In genomic region chr17:46751056-46751793, GRCm38 (mm10) we compare ENCODE assay signal across 8 mouse cellular contexts. TPM values are rescaled to one million over a fixed set of nuclear protein-coding genes. Genes with fewer than 3 reads are reported as not detected.
A peak's percentile ranks its signal among the peaks of the same experiment; 100 is the strongest.
DNase-seq lines count a peak whose midpoint lies in the region; ATAC-seq and TF ChIP-seq lines count a peak whose summit lies in the region.

No protein-coding gene starts in this region.

- peak overlapping the region; percentile 87 for H3K27ac ChIP-seq in liver, adult 2 months (replicated peaks; ENCODE audit: insufficient read depth, low read depth, low read length)
- peak overlapping the region; percentile 84 to 86 for H3K27ac ChIP-seq in heart, embryonic 14.5 days (replicated peaks in 1 of 2; ENCODE audit: control insufficient read depth in 1 of 2, insufficient read depth in 1 of 2, low read depth in 2 of 2, low read length in 2 of 2)
- H3K27ac ChIP-seq in liver, embryonic 15.5 days (replicated peaks) = peak overlapping the region; percentile 87
- H3K27ac ChIP-seq in neural tube, embryonic 15.5 days (replicated peaks) = peak overlapping the region; percentile 94

- 0 out of 2 replicates have a peak, but pooled peaks have one; percentile 1 for ATAC-seq in heart, embryonic 14.5 days (ENCODE audit: insufficient number of reproducible peaks, insufficient read depth, low FRiP score, low read depth)
- ATAC-seq in liver, embryonic 15.5 days (ENCODE audit: insufficient read depth) = peak; percentile 20; the same call in 1 of the 2 replicates
- no peak for ATAC-seq in neural tube, embryonic 15.5 days (ENCODE audit: low FRiP score)

- WGBS in liver, adult 2 months = 15% methylated on average over 16 of the region's 16 CpGs
- 30% methylated on average over 16 of the region's 16 CpGs for WGBS in heart, embryonic 14.5 days
- 11% methylated on average over 16 of the region's 16 CpGs for WGBS in liver, embryonic 15.5 days (ENCODE audit: insufficient replicate concordance)
- 31% methylated on average over 16 of the region's 16 CpGs for WGBS in neural tube, embryonic 15.5 days

- peak overlapping the region; percentile 83 for H3K4me2 ChIP-seq in heart, embryonic 14.5 days (ENCODE audit: low read length)
- H3K4me2 ChIP-seq in liver, embryonic 15.5 days = peak overlapping the region; percentile 97
- peak overlapping the region; percentile 76 for H3K4me2 ChIP-seq in neural tube, embryonic 15.5 days

- peaks cover 5% of the 10 kb centered on the region; the same call in 1 of the 2 replicates for H3K36me3 ChIP-seq in liver, adult 2 months (ENCODE audit: control insufficient read depth, insufficient read depth, low read length)
- H3K36me3 ChIP-seq in heart, embryonic 14.5 days (ENCODE audit: control insufficient read depth, insufficient read depth, low read length) = peaks cover 13% of the 10 kb centered on the region
- peaks cover 11% of the 10 kb centered on the region for H3K36me3 ChIP-seq in liver, embryonic 15.5 days (replicated peaks)
- H3K36me3 ChIP-seq in neural tube, embryonic 15.5 days = peaks cover 11% of the 10 kb centered on the region

- peak; percentile 15 to 40 for DNase-seq in adrenal gland, postnatal 4 days (ENCODE audit: low spot score in 2 of 2)
- no peak for DNase-seq in adrenal gland, adult 2 months
- peak; percentile 68 for DNase-seq in liver, adult 2 months (ENCODE audit: extremely low read depth, low read depth, low spot score)
- DNase-seq in liver = no peak
- DNase-seq in retina, embryonic 14.5 days (ENCODE audit: low spot score) = no peak

- no peaks in the 10 kb centered on the region for H3K9me3 ChIP-seq in heart, embryonic 14.5 days (ENCODE audit: control insufficient read depth, low read length)
- no peaks in the 10 kb centered on the region for H3K9me3 ChIP-seq in liver, embryonic 15.5 days (replicated peaks)
- no peaks in the 10 kb centered on the region for H3K9me3 ChIP-seq in neural tube, embryonic 15.5 days (replicated peaks)

- peak overlapping the region; percentile 89 for H3K4me3 ChIP-seq in liver, adult 2 months (ENCODE audit: insufficient read depth, low read depth, low read length)
- peak overlapping the region; percentile 70 to 89 for H3K4me3 ChIP-seq in heart, embryonic 14.5 days (ENCODE audit: control insufficient read depth in 1 of 2, insufficient read depth in 1 of 2, low read depth in 1 of 2, low read length in 2 of 2)
- H3K4me3 ChIP-seq in liver, embryonic 15.5 days (replicated peaks) = peak overlapping the region; percentile 91
- H3K4me3 ChIP-seq in neural tube, embryonic 15.5 days (replicated peaks) = peak overlapping the region; percentile 85

- 0 out of 2 replicates have a peak, but pooled peaks have one; percentile 13 for TF ChIP-seq POLR2A in liver, adult 2 months (IDR thresholded peaks at IDR 0.05; ENCODE audit: extremely low read depth, insufficient read depth, low read length)

- peaks cover 11% of the 10 kb centered on the region; the same call in 1 of the 2 replicates for H3K79me2 ChIP-seq in liver, adult 2 months (ENCODE audit: control insufficient read depth, insufficient read depth, low read length)

- peaks cover 7% of the 10 kb centered on the region for H3K4me1 ChIP-seq in liver, adult 2 months (ENCODE audit: control insufficient read depth, insufficient read depth, low read length)
- H3K4me1 ChIP-seq in heart, embryonic 14.5 days (ENCODE audit: control insufficient read depth in 2 of 2, insufficient read depth in 2 of 2, low read length in 2 of 2) = peaks cover 5 to 8% of the 10 kb centered on the region in 2 experiments
- H3K4me1 ChIP-seq in liver, embryonic 15.5 days (replicated peaks) = peaks cover 40% of the 10 kb centered on the region
- H3K4me1 ChIP-seq in neural tube, embryonic 15.5 days = peaks cover 27% of the 10 kb centered on the region

- peak overlapping the region; percentile 89 for H3K9ac ChIP-seq in liver, adult 2 months (ENCODE audit: low read depth, low read length)
- H3K9ac ChIP-seq in heart, embryonic 14.5 days (ENCODE audit: low read length) = peak overlapping the region; percentile 80
- peak overlapping the region; percentile 68 for H3K9ac ChIP-seq in liver, embryonic 15.5 days
- H3K9ac ChIP-seq in neural tube, embryonic 15.5 days (replicated peaks) = peak overlapping the region; percentile 73

- TF ChIP-seq CTCF in liver, adult 2 months (IDR thresholded peaks at IDR 0.05; ENCODE audit: low read depth, low read length) = no peak

- no peaks in the 10 kb centered on the region for H3K27me3 ChIP-seq in liver, adult 2 months (ENCODE audit: control insufficient read depth, insufficient read depth, low read length)
- no peaks in the 10 kb centered on the region for H3K27me3 ChIP-seq in heart, embryonic 14.5 days (ENCODE audit: control insufficient read depth, insufficient read depth, low read length)
- 0 out of 2 replicates have a peak, but pooled peaks cover 2% of the 10 kb centered on the region for H3K27me3 ChIP-seq in liver, embryonic 15.5 days
- no peaks in the 10 kb centered on the region for H3K27me3 ChIP-seq in neural tube, embryonic 15.5 days (replicated peaks)

RNA-seq across cellular contexts. Expression of gene Cnpy3, which starts 0.8 kb away (rescaled TPM):
- total RNA-seq in adrenal gland, postnatal 4 days (2021) = 10 to 100 TPM; 61.5 to 63.3 TPM
- 10 to 100 TPM; 53.7 to 59.5 TPM for total RNA-seq in adrenal gland, adult 2 months (2021)
- polyA plus RNA-seq in adrenal gland, adult 2 months (2012; rRNA removed) = 53.9 and 56.7 TPM in 2 replicates
- total RNA-seq in liver, adult 2 months (2014; rRNA removed) = 28.5 and 28.6 TPM in 2 replicates
- 38.3 and 40.7 TPM in 2 replicates for polyA plus RNA-seq in liver, adult 2 months (2012; rRNA removed)
- 41.6 and 43.7 TPM in 2 replicates for polyA plus RNA-seq in heart, embryonic 14.5 days (2014; fragmentation: Nextera tagmentation; extraction: Ambion mirVana)
- polyA plus RNA-seq in liver, embryonic 15.5 days (2015; fragmentation: Nextera tagmentation; extraction: Ambion mirVana) = 25.9 and 26.8 TPM in 2 replicates
- polyA plus RNA-seq in neural tube, embryonic 15.5 days (2015; fragmentation: Nextera tagmentation; extraction: Ambion mirVana) = 72.2 and 76.1 TPM in 2 replicates

RNA-seq across cellular contexts. Expression of gene Ptcra, which starts 12.3 kb away (rescaled TPM):
- under 1 TPM in 1 of 2 experiments, not detected in 1; 0.22 TPM for total RNA-seq in adrenal gland, postnatal 4 days (2021)
- total RNA-seq in adrenal gland, adult 2 months (2021) = not detected
- 0.27 TPM in 1 of 2 replicates, not detected in the other for polyA plus RNA-seq in adrenal gland, adult 2 months (2012; rRNA removed)
- total RNA-seq in liver, adult 2 months (2014; rRNA removed) = not detected in 2 replicates
- polyA plus RNA-seq in liver, adult 2 months (2012; rRNA removed) = 0.06 TPM in 1 of 2 replicates, not detected in the other
- 0.15 TPM in 1 of 2 replicates, not detected in the other for polyA plus RNA-seq in heart, embryonic 14.5 days (2014; fragmentation: Nextera tagmentation; extraction: Ambion mirVana)
- polyA plus RNA-seq in liver, embryonic 15.5 days (2015; fragmentation: Nextera tagmentation; extraction: Ambion mirVana) = 0.09 and 0.15 TPM in 2 replicates
- 0.19 and 43.5 TPM in 2 replicates for polyA plus RNA-seq in neural tube, embryonic 15.5 days (2015; fragmentation: Nextera tagmentation; extraction: Ambion mirVana)

RNA-seq across cellular contexts. Expression of gene 2310039H08Rik, which starts 21.2 kb away (rescaled TPM):
- 10 to 100 TPM; 53.0 to 73.7 TPM for total RNA-seq in adrenal gland, postnatal 4 days (2021)
- total RNA-seq in adrenal gland, adult 2 months (2021) = 10 to 100 TPM; 73.1 to 74.1 TPM
- 296 and 305 TPM in 2 replicates for polyA plus RNA-seq in adrenal gland, adult 2 months (2012; rRNA removed)
- 97.6 and 124 TPM in 2 replicates for total RNA-seq in liver, adult 2 months (2014; rRNA removed)
- polyA plus RNA-seq in liver, adult 2 months (2012; rRNA removed) = 167 and 185 TPM in 2 replicates
- polyA plus RNA-seq in heart, embryonic 14.5 days (2014; fragmentation: Nextera tagmentation; extraction: Ambion mirVana) = 59.3 and 67.8 TPM in 2 replicates
- 47.5 and 52.0 TPM in 2 replicates for polyA plus RNA-seq in liver, embryonic 15.5 days (2015; fragmentation: Nextera tagmentation; extraction: Ambion mirVana)
- 53.8 and 56.8 TPM in 2 replicates for polyA plus RNA-seq in neural tube, embryonic 15.5 days (2015; fragmentation: Nextera tagmentation; extraction: Ambion mirVana)

RNA-seq across cellular contexts. Expression of gene Gnmt, which starts 22.3 kb away (rescaled TPM):
- total RNA-seq in adrenal gland, postnatal 4 days (2021) = 10 to 100 TPM in 1 of 2 experiments, 1 to 10 TPM in 1; 1.8 to 15.4 TPM
- total RNA-seq in adrenal gland, adult 2 months (2021) = 1 to 10 TPM; 1.2 to 6.5 TPM
- 1.0 and 4.0 TPM in 2 replicates for polyA plus RNA-seq in adrenal gland, adult 2 months (2012; rRNA removed)
- total RNA-seq in liver, adult 2 months (2014; rRNA removed) = 3,482 and 4,252 TPM in 2 replicates
- polyA plus RNA-seq in liver, adult 2 months (2012; rRNA removed) = 4,950 and 5,107 TPM in 2 replicates
- 1.6 TPM in 2 replicates for polyA plus RNA-seq in heart, embryonic 14.5 days (2014; fragmentation: Nextera tagmentation; extraction: Ambion mirVana)
- polyA plus RNA-seq in liver, embryonic 15.5 days (2015; fragmentation: Nextera tagmentation; extraction: Ambion mirVana) = 59.8 and 101 TPM in 2 replicates
- 1.7 and 1.9 TPM in 2 replicates for polyA plus RNA-seq in neural tube, embryonic 15.5 days (2015; fragmentation: Nextera tagmentation; extraction: Ambion mirVana)

RNA-seq across cellular contexts. Expression of gene Rpl7l1, which starts 31.2 kb away (rescaled TPM):
- total RNA-seq in adrenal gland, postnatal 4 days (2021) = 100 to 1,000 TPM in 1 of 2 experiments, 10 to 100 TPM in 1; 85.7 to 101 TPM
- total RNA-seq in adrenal gland, adult 2 months (2021) = 10 to 100 TPM; 74.6 to 85.9 TPM
- polyA plus RNA-seq in adrenal gland, adult 2 months (2012; rRNA removed) = 6.5 and 8.0 TPM in 2 replicates
- 41.2 and 43.6 TPM in 2 replicates for total RNA-seq in liver, adult 2 months (2014; rRNA removed)
- 21.6 and 24.6 TPM in 2 replicates for polyA plus RNA-seq in liver, adult 2 months (2012; rRNA removed)
- polyA plus RNA-seq in heart, embryonic 14.5 days (2014; fragmentation: Nextera tagmentation; extraction: Ambion mirVana) = 84.6 and 86.7 TPM in 2 replicates
- polyA plus RNA-seq in liver, embryonic 15.5 days (2015; fragmentation: Nextera tagmentation; extraction: Ambion mirVana) = 69.1 and 74.7 TPM in 2 replicates
- polyA plus RNA-seq in neural tube, embryonic 15.5 days (2015; fragmentation: Nextera tagmentation; extraction: Ambion mirVana) = 77.2 and 88.4 TPM in 2 replicates

Comparison
In these comparisons a context has a peak if more than half of its experiments do, and no peak if none do; other contexts are left out.
1. DNase-seq: peak in adrenal gland, postnatal 4 days (2 of 2) and liver, adult 2 months (single experiment); none in adrenal gland, adult 2 months (single experiment), liver (single experiment) and retina, embryonic 14.5 days (single experiment).
2. Peak in every context shown above with its lines, with median percentiles within 50 percentile points of each other: H3K27ac ChIP-seq, H3K4me3 ChIP-seq, H3K9ac ChIP-seq and H3K4me2 ChIP-seq.